Mouse (Mus musculus) liver, adult 2 months (tissue): ENCODE measurements around the gene Shank2. TPM values are rescaled to one million over a fixed set of nuclear protein-coding genes. Genes with fewer than 3 reads are reported as not detected.
A peak's percentile ranks its signal among the peaks of the same experiment; 100 is the strongest.

Experiments
- DNase-seq: peaks from one replicate; pipeline ENCODE4 v3.0.0-alpha.2; 2011; ENCODE audit warnings: low read depth, low spot score; ENCODE audit errors: extremely low read depth
- H3K27ac ChIP-seq: fragments of 200-500 bp; replicated peaks from 2 replicates; pipeline ENCODE4 v1.5.1; 2012; ENCODE audit warnings: low read depth, mild to moderate bottlenecking, control low read depth, inconsistent platforms, low read length; ENCODE audit not compliant: insufficient read depth
- H3K27me3 ChIP-seq: fragments of 200-500 bp; 2 replicates; pipeline ENCODE4 v1.6.1; 2012; ENCODE audit warnings: mild to moderate bottlenecking, moderate library complexity, low read length, inconsistent platforms; ENCODE audit not compliant: control insufficient read depth, insufficient read depth
- H3K36me3 ChIP-seq: fragments of 200-500 bp; 2 replicates; pipeline ENCODE4 v1.6.1; 2012; ENCODE audit warnings: low read length, inconsistent platforms; ENCODE audit not compliant: control insufficient read depth, insufficient read depth
- H3K4me1 ChIP-seq: fragments of 200-500 bp; 2 replicates; pipeline ENCODE4 v1.6.1; 2011; ENCODE audit warnings: low read length; ENCODE audit not compliant: control insufficient read depth, insufficient read depth
- H3K4me3 ChIP-seq: fragments of 200-500 bp; 2 replicates; pipeline ENCODE4 v1.5.1; 2011; ENCODE audit warnings: low read depth, mild to moderate bottlenecking, control low read depth, low read length, moderate library complexity; ENCODE audit not compliant: insufficient read depth
- H3K79me2 ChIP-seq: fragments of 200-500 bp; 2 replicates; pipeline ENCODE4 v1.6.1; 2012; ENCODE audit warnings: inconsistent platforms, mild to moderate bottlenecking, low read length, moderate library complexity; ENCODE audit not compliant: control insufficient read depth, insufficient read depth
- H3K9ac ChIP-seq: fragments of 200-500 bp; 2 replicates; pipeline ENCODE4 v1.6.1; 2012; ENCODE audit warnings: low read depth, mild to moderate bottlenecking, control low read depth, inconsistent platforms, low read length
- CTCF ChIP-seq: fragments of 200-500 bp; IDR thresholded peaks from 2 replicates; pipeline ENCODE4 v1.5.1; 2011; ENCODE audit warnings: low read depth, low read length, control low read depth
- POLR2A ChIP-seq: fragments of 200-500 bp; IDR thresholded peaks from 2 replicates; pipeline ENCODE4 v1.6.1; 2011; ENCODE audit warnings: low read length, control low read depth; ENCODE audit not compliant: insufficient read depth; ENCODE audit errors: extremely low read depth
- WGBS: fragments of 180-500 bp; shearing (Covaris S2); methylation state at CpG from one replicate; pipeline ENCODE4 v1.1.7; 2018; 5-methylcytosine and 5-hydroxymethylcytosine counted together
- polyA plus RNA-seq: library from polyadenylated mRNA; depleted of rRNA; stranded (reverse); fragments of >200 nt; gene quantifications from 2 replicates; pipeline ENCODE4 v1.2.3, GENCODE M21; 2012
- total RNA-seq: library from RNA; depleted of rRNA; stranded (reverse); fragments of >200 nt; gene quantifications from 2 replicates; pipeline ENCODE4 v1.2.3, GENCODE M21; 2014

Gene Shank2
- total and polyA plus RNA-seq, 2 experiments: 4.1 to 6.6 TPM

DNA sequence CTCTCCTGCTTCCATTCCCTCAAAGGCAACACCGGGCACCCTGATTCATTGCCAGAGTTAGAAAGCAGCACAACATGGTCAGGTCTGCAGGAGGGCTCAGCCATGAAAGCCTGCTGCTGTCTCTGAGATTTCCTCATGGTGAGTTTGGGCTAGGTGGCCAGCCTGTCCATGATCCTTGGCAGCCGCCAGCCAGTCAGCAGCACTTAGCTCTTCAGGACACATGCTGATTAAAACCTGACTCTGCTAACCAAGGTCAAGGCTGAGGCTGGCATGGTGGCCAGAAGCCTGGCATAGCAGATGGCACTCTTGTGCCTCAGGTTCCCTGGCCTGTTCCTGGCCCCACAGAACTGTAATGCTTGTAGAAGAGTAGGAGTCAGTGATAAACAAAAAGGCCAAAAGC is 269.3 kb downstream of the Shank2 start:
- Histone ChIP-seq H3K27me3 (no peaks in the 10 kb centered on the region), H3K79me2 (no peaks in the 10 kb centered on the region), H3K36me3 (no peaks in the 10 kb centered on the region), H3K27ac (no peak overlapping the region), H3K9ac (no peak overlapping the region), H3K4me1 (no peaks in the 10 kb centered on the region), H3K4me3 (no peak overlapping the region)
- TF ChIP-seq CTCF (no peak), POLR2A (no peak)
- WGBS: 95% methylated on average over 2 of the region's 2 CpGs
- no peak for DNase-seq

DNA sequence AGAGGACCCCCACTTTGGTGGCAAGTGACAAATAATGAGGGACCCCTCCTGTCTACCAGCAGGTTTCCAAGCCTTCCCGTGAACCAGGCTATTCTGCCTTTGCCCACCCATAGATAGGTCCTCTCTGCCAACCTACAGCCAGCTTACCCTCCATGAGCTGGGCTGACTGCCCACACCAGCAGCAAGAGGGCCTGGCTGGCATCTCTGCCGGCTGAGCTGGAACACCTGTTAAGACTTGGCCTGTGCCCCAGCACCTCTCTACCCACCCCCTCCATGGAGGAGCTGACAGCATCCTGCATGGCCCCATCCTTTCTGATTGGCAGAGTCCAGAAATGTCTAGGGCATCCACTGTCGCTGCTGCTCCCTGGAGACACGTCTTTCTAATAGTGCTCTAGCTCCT is 277.0 kb downstream of the Shank2 start:
- WGBS: 74% methylated on average over 4 of the region's 4 CpGs
- TF ChIP-seq POLR2A (no peak), CTCF (no peak)
- H3K36me3 ChIP-seq: no peaks in the 10 kb centered on the region
- H3K9ac ChIP-seq: no peak overlapping the region
- no peak overlapping the region for H3K27ac ChIP-seq
- no peaks in the 10 kb centered on the region for H3K4me1 ChIP-seq
- no peaks in the 10 kb centered on the region for H3K79me2 ChIP-seq
- H3K27me3 ChIP-seq: no peaks in the 10 kb centered on the region
- no peak overlapping the region for H3K4me3 ChIP-seq
- no peak for DNase-seq

DNA sequence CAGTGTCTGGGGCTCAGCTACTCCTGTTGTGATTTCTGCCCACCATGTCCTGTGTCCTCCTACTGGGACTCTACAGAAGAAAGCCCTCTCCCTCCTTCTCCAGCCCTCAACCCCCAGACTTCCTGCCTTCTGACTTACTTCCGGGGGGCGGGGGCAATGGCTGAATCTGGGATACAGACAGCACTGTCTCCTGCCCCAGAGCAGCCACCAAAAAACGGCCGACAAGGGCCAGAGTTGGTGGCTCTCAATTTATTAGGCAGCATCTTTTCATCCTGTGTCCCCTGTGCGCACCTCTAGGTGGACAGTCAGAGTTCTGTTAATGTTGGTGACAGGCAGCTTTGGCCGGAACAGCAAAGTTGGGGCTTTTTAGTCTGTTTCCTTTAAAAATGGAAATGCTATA is 282.0 kb downstream of the Shank2 start:
- Histone ChIP-seq H3K9ac (no peak overlapping the region), H3K4me1 (no peaks in the 10 kb centered on the region), H3K79me2 (no peaks in the 10 kb centered on the region), H3K4me3 (no peak overlapping the region), H3K27me3 (no peaks in the 10 kb centered on the region), H3K27ac (no peak overlapping the region), H3K36me3 (no peaks in the 10 kb centered on the region)
- 61% methylated on average over 6 of the region's 6 CpGs for WGBS
- TF ChIP-seq CTCF (no peak), POLR2A (no peak)
- no peak for DNase-seq

- no peak overlapping the region for H3K27ac ChIP-seq
- TF ChIP-seq CTCF (no peak), POLR2A (no peak)
- peak overlapping the region; percentile 21; the same call in 1 of the 2 replicates for H3K9ac ChIP-seq
- H3K27me3 ChIP-seq: no peaks in the 10 kb centered on the region
- WGBS: 63% methylated on average over 45 of the region's 45 CpGs
- no peaks in the 10 kb centered on the region for H3K36me3 ChIP-seq
- no peaks in the 10 kb centered on the region for H3K79me2 ChIP-seq
- H3K4me1 ChIP-seq: no peaks in the 10 kb centered on the region
- H3K4me3 ChIP-seq: peak overlapping the region; percentile 26; the same call in 1 of the 2 replicates
- no peak for DNase-seq
These were observed 282.7 kb downstream of the Shank2 start for GRCm38 (mm10) chr7:144284241-144285065.

- Histone ChIP-seq H3K9ac (no peak overlapping the region), H3K27ac (no peak overlapping the region), H3K4me1 (no peaks in the 10 kb centered on the region), H3K36me3 (no peaks in the 10 kb centered on the region), H3K4me3 (no peak overlapping the region), H3K79me2 (no peaks in the 10 kb centered on the region), H3K27me3 (no peaks in the 10 kb centered on the region)
- DNase-seq: no peak
- no peak for TF ChIP-seq CTCF
- 73% methylated on average over 5 of the region's 5 CpGs for whole genome bisulfite sequencing
These were observed 283.4 kb downstream of the Shank2 start for GRCm38 (mm10) chr7:144285066-144285633.

DNA sequence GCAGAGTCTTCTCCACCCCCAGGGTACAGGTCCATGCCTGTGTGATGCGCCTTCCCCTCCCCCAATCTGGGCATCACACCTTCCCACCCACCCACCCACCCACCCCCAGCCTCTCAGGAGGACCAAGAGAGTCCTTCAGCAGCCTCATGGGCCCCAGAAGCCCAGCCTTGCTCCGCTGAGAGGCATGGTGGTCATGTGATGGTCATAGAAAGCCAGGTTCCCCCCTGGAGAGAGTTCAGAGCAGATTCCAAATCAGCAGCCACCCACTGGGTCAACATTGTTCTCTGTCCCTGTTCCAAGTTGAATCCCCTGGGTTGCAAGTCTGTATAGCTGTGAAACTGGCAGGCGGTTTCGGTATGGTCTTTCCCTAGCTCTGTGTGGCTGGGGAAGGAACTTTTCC is 284.2 kb downstream of the Shank2 start:
- H3K4me1 ChIP-seq: no peaks in the 10 kb centered on the region
- no peak overlapping the region for H3K27ac ChIP-seq
- 87% methylated on average over 4 of the region's 4 CpGs for WGBS
- no peaks in the 10 kb centered on the region for H3K79me2 ChIP-seq
- no peak for DNase-seq
- no peaks in the 10 kb centered on the region for H3K27me3 ChIP-seq
- H3K9ac ChIP-seq: no peak overlapping the region
- H3K4me3 ChIP-seq: no peak overlapping the region
- no peak for TF ChIP-seq CTCF
- no peak for TF ChIP-seq POLR2A
- H3K36me3 ChIP-seq: no peaks in the 10 kb centered on the region
